Mouse (Mus musculus): ENCODE results near the gene Aqp3. TPM values are rescaled to one million over a fixed set of nuclear protein-coding genes. Genes with fewer than 3 reads are reported as not detected.

Aqp3 gene
- polyA plus RNA-seq, 1 experiment from 2014 or later = 10.7 TPM

- H3K4me3 ChIP-seq (ENCODE audit: low read depth, low read length) = peak overlapping the region; percentile 13; the same call in 1 of the 2 replicates
- peaks cover 3% of the 10 kb centered on the region; the same call in 1 of the 2 replicates for H3K4me1 ChIP-seq (ENCODE audit: insufficient read depth)
- ATAC-seq = no peak
- peak; percentile 60 for DNase-seq
- 0 out of 2 replicates have a peak overlapping the region, but pooled peaks have one; percentile 26 for H3K9ac ChIP-seq (replicated peaks)
- no peak overlapping the region for H3K27ac ChIP-seq (ENCODE audit: low read depth)
- no peaks in the 10 kb centered on the region for H3K36me3 ChIP-seq (replicated peaks; ENCODE audit: insufficient read depth, low read length)
- H3K4me2 ChIP-seq (ENCODE audit: low read depth, low read length) = peak overlapping the region; percentile 59
- WGBS (ENCODE audit: insufficient replicate concordance) = 21% methylated on average over 16 of the region's 16 CpGs
- no peaks in the 10 kb centered on the region for H3K9me3 ChIP-seq (ENCODE audit: low read length)
- H3K27me3 ChIP-seq (ENCODE audit: insufficient read depth, low read length) = no peaks in the 10 kb centered on the region
- TF ChIP-seq CTCF (IDR thresholded peaks at IDR 0.05; ENCODE audit: low read depth) (peak; percentile 65), EP300 (IDR thresholded peaks at IDR 0.05; ENCODE audit: low read depth) (no peak)
Measured at GRCm38 (mm10) chr4:41063894-41064673, 33.9 kb downstream of the Aqp3 start.

GRCm38 (mm10) chr4:41063351-41063750 is 34.6 kb downstream of the Aqp3 start:
- Histone ChIP-seq H3K36me3 (replicated peaks; ENCODE audit: insufficient read depth, low read length) (no peaks in the 10 kb centered on the region), H3K4me2 (ENCODE audit: low read depth, low read length) (no peak overlapping the region), H3K4me1 (ENCODE audit: insufficient read depth) (peaks cover 3% of the 10 kb centered on the region; the same call in 1 of the 2 replicates), H3K4me3 (ENCODE audit: low read depth, low read length) (no peak overlapping the region), H3K27ac (ENCODE audit: low read depth) (no peak overlapping the region), H3K27me3 (ENCODE audit: insufficient read depth, low read length) (no peaks in the 10 kb centered on the region), H3K9me3 (ENCODE audit: low read length) (no peaks in the 10 kb centered on the region), H3K9ac (replicated peaks) (no peak overlapping the region)
- 58% methylated on average over 3 of the region's 3 CpGs for WGBS (ENCODE audit: insufficient replicate concordance)
- TF ChIP-seq EP300 (IDR thresholded peaks at IDR 0.05; ENCODE audit: low read depth) (no peak), CTCF (IDR thresholded peaks at IDR 0.05; ENCODE audit: low read depth) (no peak)
- DNase-seq (no peak), ATAC-seq (peak; percentile 49; the same call in 1 of the 2 replicates)

- no peak overlapping the region for H3K4me3 ChIP-seq (ENCODE audit: low read depth, low read length)
- no peaks in the 10 kb centered on the region for H3K27me3 ChIP-seq (ENCODE audit: insufficient read depth, low read length)
- no peak for TF ChIP-seq CTCF (IDR thresholded peaks at IDR 0.05; ENCODE audit: low read depth)
- TF ChIP-seq EP300 (IDR thresholded peaks at IDR 0.05; ENCODE audit: low read depth) = no peak
- no peak for DNase-seq
- no peak overlapping the region for H3K27ac ChIP-seq (ENCODE audit: low read depth)
- H3K4me1 ChIP-seq (ENCODE audit: insufficient read depth) = 0 out of 2 replicates have a peak, but pooled peaks cover 2% of the 10 kb centered on the region
- no peak overlapping the region for H3K9ac ChIP-seq (replicated peaks)
- ATAC-seq = no peak
- no peak overlapping the region for H3K4me2 ChIP-seq (ENCODE audit: low read depth, low read length)
- H3K9me3 ChIP-seq (ENCODE audit: low read length) = no peaks in the 10 kb centered on the region
- H3K36me3 ChIP-seq (replicated peaks; ENCODE audit: insufficient read depth, low read length) = no peaks in the 10 kb centered on the region
- WGBS (ENCODE audit: insufficient replicate concordance) = 65% methylated on average over 8 of the region's 9 CpGs
Measured at GRCm38 (mm10) chr4:41057361-41057760, 40.6 kb downstream of the Aqp3 start.

GRCm38 (mm10) chr4:41056742-41057332 is 41.1 kb downstream of the Aqp3 start:
- no peak overlapping the region for H3K4me2 ChIP-seq (ENCODE audit: low read depth, low read length)
- no peak for TF ChIP-seq CTCF (IDR thresholded peaks at IDR 0.05; ENCODE audit: low read depth)
- TF ChIP-seq EP300 (IDR thresholded peaks at IDR 0.05; ENCODE audit: low read depth) = no peak
- no peak overlapping the region for H3K9ac ChIP-seq (replicated peaks)
- H3K4me3 ChIP-seq (ENCODE audit: low read depth, low read length) = no peak overlapping the region
- H3K36me3 ChIP-seq (replicated peaks; ENCODE audit: insufficient read depth, low read length) = no peaks in the 10 kb centered on the region
- DNase-seq (no peak), ATAC-seq (peak; percentile 75)
- H3K27me3 ChIP-seq (ENCODE audit: insufficient read depth, low read length) = no peaks in the 10 kb centered on the region
- WGBS (ENCODE audit: insufficient replicate concordance) = 57% methylated on average over 7 of the region's 7 CpGs
- no peaks in the 10 kb centered on the region for H3K9me3 ChIP-seq (ENCODE audit: low read length)
- 0 out of 2 replicates have a peak, but pooled peaks cover 2% of the 10 kb centered on the region for H3K4me1 ChIP-seq (ENCODE audit: insufficient read depth)
- H3K27ac ChIP-seq (ENCODE audit: low read depth) = no peak overlapping the region

GRCm38 (mm10) chr4:41056253-41056652 is 41.7 kb downstream of the Aqp3 start:
- 68% methylated on average over 1 of the region's 1 CpGs for WGBS (ENCODE audit: insufficient replicate concordance)
- TF ChIP-seq CTCF (IDR thresholded peaks at IDR 0.05; ENCODE audit: low read depth) (no peak), EP300 (IDR thresholded peaks at IDR 0.05; ENCODE audit: low read depth) (no peak)
- Histone ChIP-seq H3K4me1 (ENCODE audit: insufficient read depth) (0 out of 2 replicates have a peak, but pooled peaks cover 2% of the 10 kb centered on the region), H3K27ac (ENCODE audit: low read depth) (no peak overlapping the region), H3K4me3 (ENCODE audit: low read depth, low read length) (no peak overlapping the region), H3K9me3 (ENCODE audit: low read length) (no peaks in the 10 kb centered on the region), H3K4me2 (ENCODE audit: low read depth, low read length) (no peak overlapping the region), H3K27me3 (ENCODE audit: insufficient read depth, low read length) (no peaks in the 10 kb centered on the region), H3K9ac (replicated peaks) (no peak overlapping the region), H3K36me3 (replicated peaks; ENCODE audit: insufficient read depth, low read length) (no peaks in the 10 kb centered on the region)
- ATAC-seq = peak; percentile 24; the same call in 1 of the 2 replicates
- no peak for DNase-seq

GRCm38 (mm10) chr4:41055111-41055510 is 42.9 kb downstream of the Aqp3 start:
- no peaks in the 10 kb centered on the region for H3K9me3 ChIP-seq (ENCODE audit: low read length)
- peak; percentile 42 for DNase-seq
- H3K4me1 ChIP-seq (ENCODE audit: insufficient read depth) = peaks cover 5% of the 10 kb centered on the region; the same call in 1 of the 2 replicates
- H3K27ac ChIP-seq (ENCODE audit: low read depth) = no peak overlapping the region
- H3K4me2 ChIP-seq (ENCODE audit: low read depth, low read length) = peak overlapping the region; percentile 31; the same call in 1 of the 2 replicates
- no peaks in the 10 kb centered on the region for H3K27me3 ChIP-seq (ENCODE audit: insufficient read depth, low read length)
- H3K36me3 ChIP-seq (replicated peaks; ENCODE audit: insufficient read depth, low read length) = no peaks in the 10 kb centered on the region
- no peak for ATAC-seq
- TF ChIP-seq CTCF (IDR thresholded peaks at IDR 0.05; ENCODE audit: low read depth) = no peak
- TF ChIP-seq EP300 (IDR thresholded peaks at IDR 0.05; ENCODE audit: low read depth) = no peak
- H3K9ac ChIP-seq (replicated peaks) = no peak overlapping the region
- no peak overlapping the region for H3K4me3 ChIP-seq (ENCODE audit: low read depth, low read length)
- WGBS (ENCODE audit: insufficient replicate concordance) = 67% methylated on average over 13 of the region's 13 CpGs

Data from liver, postnatal 0 days (tissue).